Mouse (Mus musculus) stomach, postnatal 0 days (tissue): ENCODE results near the gene Ermard.
"Not testable (repeated sequence)": the region's sequence is repeated elsewhere in the genome, so short reads cannot be mapped to it uniquely, and the experiment has no call there.

Experiments used
- CTCF ChIP-seq: IDR thresholded peaks from 2 replicates; pipeline ENCODE4 v1.5.1; 2016; ENCODE audit warnings: antibody characterized with exemption, low read depth, mild to moderate bottlenecking, moderate library complexity
- EP300 ChIP-seq: optimal IDR thresholded peaks from 2 replicates; pipeline ENCODE3; 2016; ENCODE audit warnings: antibody characterized with exemption

DNA sequence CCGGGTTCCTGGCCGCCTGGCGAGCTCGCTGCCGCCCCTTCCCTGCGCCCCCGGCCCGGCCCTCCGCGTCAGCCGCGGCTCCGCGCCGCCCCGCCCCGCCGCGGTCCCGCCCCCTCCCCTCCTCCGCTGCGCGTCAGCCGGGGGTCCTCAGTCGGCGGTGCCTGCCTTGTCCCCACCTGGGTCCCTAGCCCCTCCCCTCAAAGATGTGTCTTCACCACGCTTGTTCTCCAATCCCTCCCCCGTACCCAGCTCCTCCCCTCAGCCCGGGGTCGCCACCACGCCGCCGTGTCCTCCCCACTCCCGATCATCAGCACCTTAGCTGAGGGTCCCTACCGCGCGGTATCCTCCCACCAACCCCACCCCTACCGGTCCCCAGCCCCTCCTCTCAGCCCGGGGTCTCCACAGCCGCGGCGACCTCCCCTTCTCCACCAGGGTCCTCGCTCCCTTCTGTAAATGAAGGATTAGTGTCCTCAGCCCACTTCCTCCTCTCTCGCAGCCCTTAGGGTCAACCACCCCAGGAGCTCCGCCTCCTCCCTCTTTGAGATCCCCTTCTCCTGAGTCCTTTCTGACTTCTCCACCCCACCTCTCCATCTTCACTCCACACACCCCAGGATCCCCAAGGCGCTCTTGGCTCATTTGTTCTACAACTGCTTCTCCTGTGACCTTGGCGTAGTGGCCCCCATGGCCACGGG lies 16.4 kb upstream of the Ermard start:
- TF ChIP-seq CTCF, EP300: not testable (repeated sequence)
